Mouse (Mus musculus): ENCODE data around the gene Hist3h2ba.

The Hist3h2ba gene

DNA sequence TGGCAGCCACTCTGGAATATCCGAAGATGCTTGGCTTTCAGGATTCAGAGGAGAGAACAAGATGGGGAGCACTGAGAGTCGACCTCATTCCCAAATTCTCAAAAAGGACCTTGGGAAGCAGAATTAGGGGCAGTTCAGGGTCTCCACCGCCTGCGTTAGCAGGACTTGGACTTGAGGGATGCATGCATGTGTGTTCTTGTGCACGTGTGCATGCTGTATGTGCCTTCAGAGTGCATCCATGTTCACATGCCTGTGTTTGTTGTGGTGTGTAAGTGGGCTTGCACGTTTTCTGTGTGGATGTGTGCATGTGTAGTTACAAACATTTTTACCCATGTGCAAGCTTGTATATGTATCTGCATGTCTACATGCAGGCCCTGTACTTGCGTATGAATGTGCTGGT is 15.5 kb downstream of the Hist3h2ba start:
- no peak for DNase-seq (ENCODE audit: low read depth)

DNA sequence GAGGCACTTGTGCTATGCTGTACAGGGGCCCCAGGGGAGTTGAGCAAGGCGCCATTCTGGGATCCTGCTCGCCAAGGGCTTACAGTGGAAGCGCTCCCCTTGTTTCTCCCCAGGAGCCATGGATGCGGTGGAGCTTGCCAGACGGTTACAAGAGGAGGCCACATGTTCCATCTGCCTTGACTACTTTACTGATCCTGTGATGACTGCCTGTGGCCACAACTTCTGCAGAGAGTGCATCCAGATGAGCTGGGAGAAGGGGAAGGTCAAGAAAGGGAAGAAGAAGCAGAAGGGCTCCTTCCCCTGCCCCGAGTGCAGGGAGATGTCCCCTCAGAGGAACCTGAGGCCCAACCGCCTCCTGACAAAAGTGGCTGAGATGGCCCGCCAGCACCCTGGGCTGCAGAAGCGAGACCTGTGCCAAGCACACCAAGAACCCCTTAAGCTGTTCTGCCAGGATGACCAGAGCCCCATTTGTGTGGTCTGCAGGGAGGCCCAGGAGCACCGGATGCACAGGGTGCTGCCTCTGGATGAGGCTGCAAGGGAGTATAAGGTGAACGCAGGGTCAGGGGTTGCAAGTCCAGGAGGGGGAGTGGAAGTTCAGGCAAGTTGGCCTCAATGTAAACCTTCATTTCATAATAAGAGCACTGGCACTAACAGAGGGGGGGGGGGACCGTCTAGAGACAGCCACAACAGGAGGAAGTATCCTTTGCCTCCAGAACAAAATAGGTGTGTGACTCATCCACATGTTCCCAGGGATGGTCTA is 16.5 kb downstream of the Hist3h2ba start:
- DNase-seq (ENCODE audit: low read depth): no peak

DNA sequence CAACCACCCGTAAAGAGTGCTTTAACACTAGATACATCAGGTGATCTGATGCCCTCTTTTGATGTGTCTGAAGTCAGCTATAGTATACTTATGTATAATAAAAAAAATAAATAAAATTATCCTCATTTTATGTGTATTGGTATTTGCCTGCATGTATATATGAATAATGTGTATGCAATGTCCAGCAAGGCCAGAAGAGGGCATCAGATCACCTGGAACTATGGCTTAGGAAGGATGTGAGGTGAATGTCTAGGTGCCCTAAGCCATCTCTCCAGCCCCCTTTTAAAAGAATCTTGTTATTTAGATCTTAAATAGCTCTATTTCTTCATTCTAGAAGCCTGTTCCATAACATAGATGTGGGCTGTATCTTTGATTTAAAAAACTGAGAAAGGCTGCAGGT is 18.6 kb downstream of the Hist3h2ba start:
- DNase-seq (ENCODE audit: low read depth): no peak

DNA sequence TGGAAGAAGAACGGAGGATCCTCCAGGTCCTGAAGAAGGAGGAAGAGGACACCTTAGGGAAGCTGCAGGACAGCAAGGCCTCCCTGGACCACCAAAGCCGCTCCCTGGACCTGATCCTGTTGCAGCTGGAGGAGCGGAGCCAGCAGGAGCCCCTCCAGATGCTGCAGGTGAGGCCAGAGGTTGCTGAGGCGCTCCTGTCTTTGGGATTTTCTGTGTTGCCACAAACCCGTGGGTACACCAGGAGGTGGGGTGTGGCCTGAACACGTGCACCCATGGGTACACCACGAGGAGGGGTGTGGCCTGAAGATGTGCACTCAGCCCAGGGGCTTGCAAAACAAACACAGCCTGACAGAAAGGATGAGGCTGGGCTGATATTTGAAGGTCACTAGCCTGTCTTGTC is 19.8 kb downstream of the Hist3h2ba start:
- no peak for DNase-seq (ENCODE audit: low read depth)

DNA sequence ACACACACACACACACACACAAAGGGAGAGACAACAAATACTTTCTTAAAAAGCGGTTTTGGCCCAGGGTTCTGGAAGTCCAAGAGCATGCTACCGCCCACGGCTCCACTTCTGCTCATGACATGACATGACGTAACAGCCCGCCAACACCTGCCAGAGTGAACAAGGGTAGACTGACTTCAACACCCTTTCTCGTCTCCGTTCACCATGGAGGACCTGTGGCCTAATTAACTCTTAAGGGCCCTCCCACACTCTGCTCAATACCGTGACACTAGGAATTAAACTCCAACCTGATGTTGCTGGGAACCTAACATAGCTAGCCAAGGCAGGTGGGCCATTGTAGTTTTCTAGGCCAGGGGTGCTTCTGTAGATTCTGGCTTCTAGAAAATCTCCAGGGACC is 20.3 kb downstream of the Hist3h2ba start:
- no peak for DNase-seq (ENCODE audit: low read depth)

DNA sequence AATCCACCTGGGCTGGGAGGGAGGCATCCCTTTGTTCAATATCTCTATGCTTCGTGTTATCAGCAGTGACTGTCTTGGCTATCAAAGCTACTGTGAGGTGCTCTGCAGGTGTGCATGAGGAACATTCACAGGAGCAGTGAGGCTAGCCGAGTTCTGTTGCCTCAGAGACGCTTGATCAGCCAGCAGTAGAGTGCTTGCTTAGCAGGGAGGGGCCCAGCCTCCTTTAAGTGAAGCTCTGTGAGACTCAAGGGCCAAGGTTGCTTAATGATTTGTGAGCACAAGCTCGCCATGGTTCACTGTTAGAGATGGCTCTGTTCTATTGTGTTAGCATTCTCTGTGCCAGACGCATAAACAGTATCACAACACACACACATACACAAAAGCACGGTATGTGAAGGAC is 20.9 kb downstream of the Hist3h2ba start:
- DNase-seq (ENCODE audit: low read depth): no peak

DNA sequence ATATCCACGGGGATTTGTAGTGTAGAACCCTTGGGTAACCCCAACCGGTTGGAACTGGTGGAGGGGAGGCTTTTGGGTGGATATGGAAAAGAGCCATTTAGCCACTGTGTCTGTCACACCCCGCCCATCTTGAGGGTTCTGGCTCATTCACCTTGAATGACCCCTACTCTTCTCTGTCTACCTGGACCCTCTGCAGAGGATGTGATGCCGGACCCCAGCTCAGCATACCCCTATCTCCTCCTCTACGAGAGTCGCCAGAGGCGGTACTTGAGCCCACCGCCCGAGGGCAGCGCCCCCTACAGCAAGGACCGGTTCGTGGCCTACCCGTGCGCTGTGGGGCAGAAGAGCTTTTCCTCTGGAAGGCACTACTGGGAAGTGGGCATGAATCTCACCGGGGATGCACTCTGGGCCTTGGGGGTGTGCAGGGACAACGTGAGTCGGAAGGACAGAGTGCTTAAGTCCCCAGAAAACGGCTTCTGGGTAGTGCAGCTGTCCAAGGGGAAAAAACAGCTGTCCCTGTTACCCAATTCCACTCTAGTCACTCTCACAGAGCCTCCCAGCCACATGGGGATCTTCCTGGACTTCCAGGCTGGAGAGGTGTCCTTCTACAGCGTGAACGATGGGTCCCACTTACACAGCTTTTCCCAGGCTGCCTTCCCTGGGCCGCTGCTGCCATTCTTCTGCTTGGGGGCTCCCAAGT is 22.3 kb downstream of the Hist3h2ba start:
- DNase-seq (ENCODE audit: low read depth): no peak

DNA sequence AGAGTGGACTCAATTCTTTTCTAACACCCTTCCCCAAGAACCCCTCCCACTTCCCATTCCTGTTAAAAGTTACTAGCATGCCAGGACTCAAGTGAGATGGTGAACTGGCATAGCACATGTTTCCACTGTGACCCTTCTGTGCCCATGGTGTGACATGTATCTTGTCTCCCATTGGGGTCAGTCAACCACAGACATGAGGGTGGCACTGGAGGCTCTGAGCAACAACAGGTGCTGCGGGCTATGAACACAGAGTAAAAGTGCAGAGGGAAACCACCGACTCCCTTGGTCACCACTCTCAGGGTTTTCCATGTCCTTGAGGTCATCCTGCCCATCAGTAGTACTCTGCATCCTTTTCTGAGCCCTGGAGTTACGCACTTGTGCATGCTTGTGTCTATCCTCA is 23.1 kb downstream of the Hist3h2ba start:
- DNase-seq (ENCODE audit: low read depth): no peak

DNA sequence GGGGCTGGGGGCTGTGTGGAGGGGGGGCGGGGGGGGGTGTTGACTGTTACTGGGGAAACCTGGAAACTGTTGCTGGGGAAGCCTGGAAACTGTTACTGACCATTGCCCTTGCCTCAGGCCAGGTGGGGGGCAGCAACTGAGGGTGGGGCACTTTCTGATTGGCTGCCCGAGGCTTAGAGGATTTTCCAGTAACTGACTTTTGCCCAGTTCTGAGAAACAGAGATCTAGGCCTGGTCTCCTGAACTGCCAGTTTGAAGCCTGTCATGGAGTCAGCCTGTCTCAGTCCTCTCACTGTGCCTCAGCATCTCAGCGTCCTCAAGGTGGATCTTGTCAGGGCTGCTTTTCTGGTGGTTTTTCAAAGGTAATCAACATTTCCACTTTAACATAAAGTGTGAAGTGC is 25.7 kb downstream of the Hist3h2ba start:
- no peak for DNase-seq (ENCODE audit: low read depth)

DNA sequence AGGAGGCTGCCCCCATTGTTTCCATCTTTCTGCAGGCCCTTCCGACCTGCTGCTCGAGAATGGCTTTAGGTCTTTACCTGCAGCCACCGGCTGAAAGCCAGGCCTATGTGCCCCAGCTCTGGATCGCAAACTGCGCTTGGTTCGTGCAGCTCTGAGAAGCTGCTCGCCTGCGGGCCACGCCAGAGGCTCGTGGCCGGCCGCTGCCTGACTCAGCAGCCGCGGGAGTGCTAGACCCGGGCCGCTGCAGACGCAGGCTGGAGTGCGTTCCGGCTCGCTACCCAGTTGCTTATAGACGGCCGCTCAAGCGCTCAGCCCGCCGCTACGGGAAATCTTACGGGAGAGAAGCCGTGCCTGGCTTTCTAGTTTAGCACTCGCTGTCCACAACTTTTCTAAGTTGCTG is 28.4 kb downstream of the Hist3h2ba start:
- DNase-seq (ENCODE audit: low read depth): no peak

DNA sequence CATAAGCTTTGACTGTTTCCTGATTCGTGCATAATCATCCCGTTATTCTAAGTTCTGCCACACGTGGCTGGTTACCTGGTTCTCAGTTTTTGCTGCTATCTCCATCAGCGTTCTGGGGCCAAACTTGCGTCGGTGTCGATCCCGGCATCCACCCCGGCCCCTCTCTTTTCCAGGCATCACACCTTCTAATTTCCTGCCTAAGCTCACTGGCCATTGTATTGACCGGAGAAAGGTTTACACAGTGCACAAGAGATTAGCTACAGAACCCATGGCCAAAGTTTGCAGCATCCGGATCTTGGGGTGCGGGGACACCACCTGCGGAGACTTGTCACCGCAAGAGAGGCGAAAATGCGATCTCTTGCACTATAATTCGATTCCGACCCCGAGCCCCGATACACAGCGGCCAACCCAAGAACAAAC is 28.9 kb downstream of the Hist3h2ba start:
- no peak for DNase-seq (ENCODE audit: low read depth)

DNA sequence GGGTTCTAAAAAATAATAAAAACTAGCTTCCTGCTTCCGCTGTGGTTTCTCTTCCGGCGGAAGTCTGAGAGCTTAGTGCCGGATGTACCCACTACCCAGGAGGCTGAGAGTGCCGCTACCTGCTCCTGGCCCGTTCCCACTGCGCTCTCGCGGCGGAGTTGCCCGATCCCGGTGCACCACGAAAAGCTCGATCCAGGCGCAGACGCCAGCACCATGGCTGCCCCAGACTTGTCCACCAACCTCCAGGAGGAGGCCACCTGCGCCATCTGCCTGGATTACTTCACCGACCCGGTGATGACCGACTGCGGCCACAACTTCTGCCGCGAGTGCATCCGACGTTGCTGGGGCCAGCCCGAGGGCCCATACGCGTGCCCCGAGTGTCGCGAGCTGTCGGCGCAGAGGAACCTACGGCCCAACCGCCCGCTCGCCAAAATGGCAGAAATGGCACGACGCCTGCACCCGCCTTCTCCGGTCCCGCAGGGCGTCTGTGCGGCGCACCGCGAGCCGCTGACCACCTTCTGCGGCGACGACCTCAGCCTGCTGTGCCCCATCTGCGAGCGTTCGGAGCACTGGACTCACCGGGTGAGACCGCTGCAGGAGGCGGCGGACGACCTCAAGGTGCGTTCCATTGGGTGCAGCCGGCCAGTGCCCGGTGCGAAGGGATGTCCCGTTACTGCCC is 29.4 kb downstream of the Hist3h2ba start, which contains the start of gene Trim11:
TSS of gene Trim11 (plus strand) at position 67 of the 679 bp plus-strand sequence.
- DNase-seq (ENCODE audit: low read depth): no peak

DNA sequence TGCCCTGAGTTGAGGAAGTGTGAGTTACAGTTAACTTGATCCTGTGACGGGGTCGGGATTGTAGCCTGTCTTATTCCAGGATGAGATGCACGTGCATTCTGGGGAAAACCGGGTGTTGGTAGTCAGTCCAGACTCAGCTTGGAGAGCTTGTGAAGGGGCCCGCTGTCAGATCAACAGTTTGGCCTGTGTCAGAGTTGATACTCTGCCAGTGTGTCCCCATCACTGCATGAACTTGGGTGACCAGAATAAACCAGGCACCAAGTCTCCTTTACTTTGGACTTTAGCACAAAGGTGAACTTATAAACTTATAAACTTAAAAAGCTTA is 29.9 kb downstream of the Hist3h2ba start:
- no peak for DNase-seq (ENCODE audit: low read depth)

DNA sequence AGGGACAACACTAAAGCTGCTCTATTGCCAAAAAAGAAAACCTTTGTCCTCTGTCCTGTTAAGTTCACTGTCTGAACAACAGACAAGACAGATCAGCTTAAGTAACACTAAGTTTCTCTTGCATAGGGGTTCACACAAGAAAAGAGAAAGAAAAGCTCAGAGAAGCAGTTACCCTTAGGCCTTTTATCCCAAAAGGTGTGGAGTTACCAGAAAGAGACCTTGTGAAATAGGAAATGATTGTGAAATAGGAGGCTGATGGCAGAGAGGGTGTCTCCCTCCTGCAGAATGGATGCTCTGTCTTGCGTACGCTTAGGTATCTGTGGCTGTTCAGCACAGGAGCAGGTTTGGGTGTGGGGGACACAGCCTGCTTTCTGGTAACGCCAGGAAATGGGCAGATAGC is 30.5 kb downstream of the Hist3h2ba start:
- DNase-seq (ENCODE audit: low read depth): no peak

DNA sequence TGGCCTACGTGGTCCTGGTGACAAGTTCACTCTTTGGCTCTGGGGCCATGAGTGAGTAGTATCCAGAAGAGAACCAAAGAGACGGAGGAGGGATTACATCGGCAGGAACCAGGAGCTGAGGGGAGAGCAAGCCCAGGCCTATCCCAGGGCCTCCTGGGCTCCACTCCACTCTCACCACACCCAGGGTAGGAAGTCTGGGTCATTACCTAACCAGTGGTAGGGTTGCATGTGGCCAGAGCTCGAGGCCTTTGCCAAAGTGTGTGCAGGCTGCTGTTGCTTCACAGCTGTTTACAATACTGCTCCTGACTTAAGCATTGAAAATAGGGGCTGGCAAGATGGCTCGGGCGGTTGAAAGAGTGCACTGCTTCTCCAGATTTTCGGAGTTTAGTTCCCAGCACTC is 30.9 kb downstream of the Hist3h2ba start:
- DNase-seq (ENCODE audit: low read depth): no peak

DNA sequence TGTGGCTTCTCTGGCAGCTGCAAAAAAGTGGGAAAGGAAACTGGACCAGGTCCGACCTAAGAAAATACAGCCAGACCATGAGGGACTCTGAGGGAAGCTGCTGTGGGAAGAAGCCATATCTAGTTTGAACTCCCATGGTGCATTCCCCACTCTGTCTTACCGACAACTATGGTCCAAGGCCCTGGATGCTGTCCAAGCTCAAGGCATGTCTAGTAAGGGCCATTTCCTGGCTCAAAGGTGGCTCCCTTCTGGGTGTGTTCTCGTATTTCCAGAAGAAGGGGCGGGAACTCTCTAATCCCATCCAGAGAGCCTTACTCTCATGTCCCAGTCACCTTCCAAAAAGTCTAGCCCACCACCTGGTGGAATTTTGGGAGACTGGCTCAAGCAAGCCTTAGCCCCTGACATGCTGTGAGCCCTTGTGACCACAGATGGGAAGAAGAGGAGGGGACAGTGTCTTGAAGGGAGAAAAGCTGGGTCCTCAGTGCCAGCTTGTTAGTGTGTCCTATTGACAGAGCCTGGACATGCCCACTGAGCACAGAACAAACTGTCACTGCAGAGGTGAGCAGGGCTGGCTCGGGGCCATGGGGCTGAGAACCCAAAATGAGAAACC is 31.8 kb downstream of the Hist3h2ba start:
- no peak for DNase-seq (ENCODE audit: low read depth)

DNA sequence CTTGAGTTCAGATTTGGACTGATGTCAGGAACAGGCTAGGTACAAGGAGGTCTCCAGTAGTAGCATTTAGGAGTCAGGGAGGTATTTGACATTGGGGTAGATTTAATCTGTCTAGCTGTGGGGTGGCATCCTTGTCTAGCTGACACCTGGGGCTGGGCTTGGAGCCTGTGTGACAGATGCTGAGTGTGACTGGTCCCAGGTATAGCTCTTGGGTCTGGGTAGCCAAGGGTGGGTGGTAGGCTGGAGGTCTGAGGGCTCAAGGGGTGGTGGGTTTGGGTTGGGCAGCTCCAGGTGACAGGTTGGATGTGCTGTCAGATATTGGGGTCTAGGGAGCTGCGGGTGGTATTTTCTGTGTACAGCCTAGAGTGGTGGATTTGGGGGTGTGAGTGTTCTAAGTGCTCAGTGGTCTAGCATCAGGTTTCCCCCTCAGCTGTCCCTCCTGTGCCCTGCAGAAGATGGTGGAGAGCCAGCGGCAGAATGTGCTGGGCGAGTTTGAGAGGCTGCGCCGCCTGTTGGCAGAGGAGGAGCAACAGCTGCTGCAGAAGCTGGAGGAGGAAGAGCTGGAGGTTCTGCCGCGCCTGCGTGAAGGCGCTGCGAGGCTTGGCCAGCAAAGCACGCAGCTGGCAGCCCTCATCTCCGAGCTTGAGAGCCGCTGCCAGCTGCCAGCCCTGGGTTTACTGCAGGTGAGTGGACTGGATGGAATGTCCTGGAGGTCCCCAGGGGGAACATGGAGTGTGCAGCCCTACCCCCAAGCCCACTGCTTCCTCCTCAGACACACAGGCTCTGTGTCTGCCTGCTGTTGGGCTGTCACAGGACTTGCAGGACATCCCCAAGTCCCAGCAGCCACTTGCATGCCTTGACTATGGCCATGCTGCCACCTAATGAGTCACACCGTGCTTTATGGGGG is 33.1 kb downstream of the Hist3h2ba start:
- DNase-seq (ENCODE audit: low read depth): no peak

DNA sequence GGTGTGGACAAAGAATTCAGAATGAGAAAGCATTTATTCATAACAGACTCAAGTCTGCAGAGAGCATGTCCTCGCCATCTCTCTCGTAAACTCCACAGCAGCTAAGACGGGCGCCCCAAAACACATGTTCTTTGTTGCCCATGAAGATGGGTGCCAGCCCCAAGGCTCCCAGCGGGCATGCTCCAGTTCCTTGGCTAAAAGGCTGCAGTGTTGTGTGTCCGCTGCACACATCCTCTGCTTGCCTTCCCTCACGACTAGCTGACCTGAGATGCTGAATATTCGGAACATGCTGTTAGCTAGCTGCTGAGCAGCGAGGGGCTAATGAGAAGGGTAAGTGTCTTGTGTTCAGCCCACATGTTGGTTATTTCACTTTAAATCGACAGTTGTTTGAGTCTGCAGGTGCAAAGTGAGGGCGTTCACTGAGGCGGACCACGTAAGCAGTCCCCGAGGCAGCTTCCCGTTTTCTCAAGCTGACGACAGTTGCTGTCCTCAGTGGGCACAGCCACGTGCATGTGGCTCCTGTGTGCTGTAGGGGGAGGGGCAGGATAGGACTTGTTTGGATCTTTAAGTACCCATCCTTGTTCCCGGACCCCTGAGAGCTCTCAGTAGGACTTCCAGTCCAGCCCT is 33.9 kb downstream of the Hist3h2ba start:
- no peak for DNase-seq (ENCODE audit: low read depth)

DNA sequence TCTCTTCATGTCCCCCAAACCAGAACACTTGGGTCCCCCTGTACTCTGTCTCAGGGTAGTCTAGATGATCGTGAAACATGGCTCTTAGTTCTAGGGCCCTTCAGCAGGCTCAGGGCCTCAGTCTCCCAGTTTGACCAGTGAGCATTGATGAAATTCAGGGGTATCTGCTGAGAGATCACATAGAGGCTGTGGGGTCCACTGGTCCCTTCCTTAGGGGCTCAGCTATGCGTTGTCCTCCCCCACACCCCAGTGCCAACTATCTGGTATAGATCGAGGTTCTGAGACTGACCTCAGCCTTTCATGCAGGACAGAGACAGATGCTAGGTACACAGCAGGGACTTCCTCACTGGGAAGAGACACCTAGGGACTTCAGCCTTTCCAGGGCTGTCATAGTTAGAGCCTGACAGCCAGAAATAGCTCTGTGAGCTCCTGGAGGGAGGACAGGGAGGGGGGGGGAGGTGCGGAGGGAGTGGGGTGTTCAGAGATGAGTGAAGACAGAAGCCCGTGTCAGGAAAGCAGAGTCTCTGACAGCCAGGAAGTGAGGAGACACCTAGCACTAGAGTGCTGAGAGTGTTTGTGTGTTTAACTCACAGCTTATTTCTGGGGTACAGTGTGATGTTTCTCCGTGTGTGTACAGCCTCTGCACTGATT is 35.1 kb downstream of the Hist3h2ba start:
- no peak for DNase-seq (ENCODE audit: low read depth)

DNA sequence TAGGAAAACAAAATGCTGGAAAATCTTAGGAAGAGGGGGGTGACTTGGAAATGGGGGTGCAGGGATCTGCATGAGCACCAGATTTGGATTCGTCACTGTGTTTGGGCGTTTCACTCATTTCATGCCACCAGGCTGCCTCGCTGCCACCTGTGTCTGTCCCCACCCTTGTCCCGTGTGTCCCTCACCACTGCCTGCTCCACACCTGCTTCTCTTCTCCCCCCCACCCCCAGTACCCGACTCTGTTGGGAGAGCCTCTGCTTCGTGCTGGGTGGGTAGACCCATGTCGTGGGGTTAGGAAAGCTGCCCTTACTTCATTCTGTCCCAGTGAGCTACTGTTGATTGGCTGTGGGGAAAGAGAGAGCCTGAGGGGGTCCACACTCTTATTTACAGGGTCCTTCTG is 35.9 kb downstream of the Hist3h2ba start:
- DNase-seq (ENCODE audit: low read depth): no peak

Measured in c-Kit-positive CD71-negative TER-119-negative erythroid progenitor cells, embryonic 14.5 days (primary cell).